Mouse (Mus musculus): ENCODE results near the gene Kcna2.

Gene Kcna2

GRCm38 (mm10) chr3:107100811-107101455, at the start of gene Kcna2:
Gene Kcna2, plus strand, starts transcription at chr3:107101146.
- DNase-seq (ENCODE audit: low spot score) = no peak

DNA sequence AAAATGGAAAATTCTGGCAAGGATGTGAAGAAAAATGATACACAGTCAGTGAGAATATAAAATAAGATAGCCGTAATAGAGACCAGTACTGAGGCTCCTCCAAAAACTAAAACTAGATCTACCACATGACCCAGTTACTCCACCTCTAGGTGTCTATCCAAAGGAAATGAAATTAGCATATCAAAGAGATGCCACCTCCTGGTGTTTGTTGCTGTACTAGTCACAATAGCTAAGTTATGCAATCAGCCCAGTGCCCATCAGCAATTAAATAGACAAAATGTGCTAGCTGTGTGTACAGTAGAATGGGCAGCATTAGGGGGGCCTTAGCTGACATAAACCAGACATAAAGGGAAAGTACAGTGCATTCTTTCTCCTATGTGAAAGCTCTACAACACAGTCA, 39.5 kb upstream of the Kcna2 start:
- no peak for DNase-seq (ENCODE audit: low spot score)

GRCm38 (mm10) chr3:107062771-107063170, 38.2 kb upstream of the Kcna2 start:
- no peak for DNase-seq (ENCODE audit: low spot score)

DNA sequence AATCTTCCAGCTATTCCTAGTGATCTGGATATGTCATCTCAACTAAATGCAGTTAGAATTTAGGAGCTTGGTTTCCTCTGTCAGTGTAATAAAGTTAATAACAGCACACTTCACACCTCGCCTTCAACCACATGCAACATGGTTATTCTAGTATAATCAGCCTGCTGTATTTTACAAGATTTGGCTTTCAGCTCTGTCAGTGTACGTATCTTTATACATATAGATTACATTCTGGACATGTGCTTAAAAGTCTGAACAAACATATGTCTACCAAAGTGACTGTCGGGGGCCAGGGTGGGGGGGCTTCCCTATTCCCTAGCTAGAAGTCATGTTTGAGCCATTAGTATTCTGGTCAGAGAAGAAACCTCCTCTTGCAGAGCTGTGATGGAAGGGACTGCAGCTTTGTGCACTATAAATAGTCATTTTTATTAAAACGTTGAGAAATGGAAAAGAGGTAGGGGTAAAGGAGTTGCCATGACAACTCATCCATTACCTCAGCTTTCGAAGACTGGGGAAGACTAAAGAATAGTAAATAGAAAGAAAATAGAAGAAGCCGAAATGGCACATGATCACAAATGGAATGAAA, 35.3 kb upstream of the Kcna2 start:
- DNase-seq (ENCODE audit: low spot score) = no peak

- no peak for DNase-seq (ENCODE audit: low spot score)
These were observed 34.6 kb upstream of the Kcna2 start for GRCm38 (mm10) chr3:107066165-107066850.

DNA sequence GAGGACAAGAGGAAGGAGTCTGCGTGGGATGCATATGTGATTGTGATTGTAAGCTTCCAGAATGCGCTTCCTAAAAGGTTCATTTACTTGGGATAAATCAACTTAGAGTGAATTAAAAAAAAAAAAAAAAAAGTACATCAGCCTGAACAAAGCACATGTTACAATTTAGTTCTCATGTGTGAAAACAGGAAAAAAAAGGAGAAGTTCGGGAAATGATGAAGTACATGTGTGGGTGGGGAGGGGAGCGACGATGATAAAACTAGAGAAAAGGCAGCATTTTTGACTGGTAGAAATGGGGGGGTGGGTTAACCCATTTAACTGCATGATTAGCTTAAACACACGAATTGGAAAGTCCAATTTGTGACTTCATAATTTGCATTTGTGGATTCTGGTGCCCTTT, 33.7 kb upstream of the Kcna2 start:
- DNase-seq (ENCODE audit: low spot score) = no peak

DNA sequence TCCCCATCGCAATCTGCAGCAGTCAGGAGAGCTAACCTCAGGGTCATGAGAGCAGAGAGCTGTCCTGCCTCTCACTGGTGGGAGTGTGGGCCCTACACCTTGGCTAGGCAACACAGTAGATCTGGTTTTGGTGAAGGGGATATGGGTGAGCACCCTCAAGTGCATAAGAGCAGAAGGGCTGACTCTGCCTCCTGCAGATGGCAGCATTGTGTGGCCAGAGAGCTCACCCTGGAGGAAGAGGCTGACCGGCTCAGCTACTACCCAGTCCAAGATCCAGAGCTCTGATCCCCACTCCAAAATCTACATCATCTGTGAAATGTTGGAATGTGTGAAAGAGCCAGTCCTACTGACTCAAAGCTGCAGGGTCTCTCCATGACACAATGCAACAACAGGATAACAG, 27.1 kb upstream of the Kcna2 start:
- DNase-seq (ENCODE audit: low spot score) = no peak

GRCm38 (mm10) chr3:107075705-107076104, 25.2 kb upstream of the Kcna2 start:
- DNase-seq (ENCODE audit: low spot score) = no peak

GRCm38 (mm10) chr3:107076658-107077057, 24.3 kb upstream of the Kcna2 start:
- no peak for DNase-seq (ENCODE audit: low spot score)

GRCm38 (mm10) chr3:107077101-107077500, 23.8 kb upstream of the Kcna2 start:
- no peak for DNase-seq (ENCODE audit: low spot score)

- no peak for DNase-seq (ENCODE audit: low spot score)
These were observed 20.1 kb upstream of the Kcna2 start for GRCm38 (mm10) chr3:107080803-107081202.

DNA sequence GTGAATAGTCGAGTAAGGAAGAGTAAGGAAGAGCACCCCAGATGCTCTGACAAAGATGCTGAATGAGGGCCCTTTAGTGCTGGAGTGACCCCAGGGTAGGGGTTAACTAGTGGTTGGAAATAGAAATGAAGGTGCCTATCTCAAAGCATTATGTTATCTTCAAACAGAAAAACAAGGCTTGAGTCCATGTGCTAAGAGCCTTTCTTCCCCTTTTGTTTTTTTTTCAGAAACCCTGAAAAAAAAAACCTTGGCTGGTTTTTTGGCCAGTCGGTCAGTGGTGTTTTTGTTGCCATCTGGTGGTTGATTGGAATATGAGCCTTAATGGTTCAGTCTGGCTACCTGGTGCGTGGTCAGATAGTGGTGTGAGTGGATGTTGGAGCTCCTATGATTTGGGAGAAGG, 19.7 kb upstream of the Kcna2 start:
- no peak for DNase-seq (ENCODE audit: low spot score)

DNA sequence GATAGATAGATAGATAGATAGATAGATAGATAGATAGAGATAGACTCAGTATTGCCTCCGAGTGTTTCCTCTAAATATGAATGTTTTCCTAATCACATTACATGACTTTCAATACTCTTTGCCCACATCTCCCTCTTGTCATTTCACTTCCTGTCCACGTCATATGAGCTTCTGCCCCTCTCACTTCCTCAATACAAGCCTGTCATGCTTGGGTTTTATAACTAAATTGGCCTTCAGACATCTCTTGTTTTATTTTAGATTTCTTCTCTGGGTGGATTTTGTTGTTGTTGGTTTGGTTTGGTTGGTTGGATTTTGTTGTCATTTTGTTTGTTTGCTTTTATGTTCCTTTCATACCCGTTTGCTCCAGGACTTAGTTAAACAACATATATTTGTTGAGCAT, 16.4 kb upstream of the Kcna2 start:
- DNase-seq (ENCODE audit: low spot score) = no peak

GRCm38 (mm10) chr3:107087410-107087809, 13.5 kb upstream of the Kcna2 start:
- DNase-seq (ENCODE audit: low spot score) = no peak

- no peak for DNase-seq (ENCODE audit: low spot score)
These were observed 12.1 kb upstream of the Kcna2 start for GRCm38 (mm10) chr3:107088820-107089219.

DNA sequence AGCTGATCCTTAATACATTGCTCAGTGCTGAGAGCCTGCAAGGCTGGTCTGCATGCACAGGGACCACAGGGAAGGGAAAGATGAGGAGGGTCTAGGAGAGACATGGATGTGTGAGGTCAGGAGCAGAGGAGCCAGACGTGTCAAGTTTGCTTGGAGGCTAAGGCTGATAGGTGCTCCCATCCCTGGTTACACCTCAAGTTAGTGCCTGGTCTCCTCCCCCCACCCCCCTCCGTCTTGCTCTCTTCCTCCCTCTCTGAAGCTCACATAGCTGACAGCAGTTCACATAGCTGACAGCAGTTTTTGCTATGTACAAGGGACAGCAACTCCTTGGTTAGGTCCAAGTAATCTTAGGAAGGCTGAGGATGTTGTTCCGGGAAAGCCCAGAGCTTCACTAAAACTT, 11.5 kb upstream of the Kcna2 start:
- DNase-seq (ENCODE audit: low spot score) = no peak

DNA sequence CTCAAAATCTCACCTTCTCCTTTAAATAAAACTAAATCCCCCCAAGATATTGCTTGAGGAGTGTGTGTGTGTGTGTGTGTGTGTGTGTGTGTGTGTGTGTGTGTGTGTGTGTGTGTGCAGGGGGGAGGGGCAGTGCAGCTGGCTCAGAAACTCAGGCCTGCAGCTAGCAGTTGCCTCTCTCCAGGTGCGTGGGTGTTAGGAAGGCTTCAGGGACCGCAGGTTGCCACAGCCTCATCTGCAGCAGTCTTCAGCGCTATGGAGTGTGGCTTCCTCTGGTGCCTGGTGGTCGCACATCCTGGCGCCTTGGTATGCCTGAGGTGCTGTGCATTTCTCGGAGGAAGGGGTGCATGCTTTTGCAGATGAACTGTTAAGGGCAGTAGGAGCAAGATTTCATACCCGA, 10.9 kb upstream of the Kcna2 start:
- no peak for DNase-seq (ENCODE audit: low spot score)

DNA sequence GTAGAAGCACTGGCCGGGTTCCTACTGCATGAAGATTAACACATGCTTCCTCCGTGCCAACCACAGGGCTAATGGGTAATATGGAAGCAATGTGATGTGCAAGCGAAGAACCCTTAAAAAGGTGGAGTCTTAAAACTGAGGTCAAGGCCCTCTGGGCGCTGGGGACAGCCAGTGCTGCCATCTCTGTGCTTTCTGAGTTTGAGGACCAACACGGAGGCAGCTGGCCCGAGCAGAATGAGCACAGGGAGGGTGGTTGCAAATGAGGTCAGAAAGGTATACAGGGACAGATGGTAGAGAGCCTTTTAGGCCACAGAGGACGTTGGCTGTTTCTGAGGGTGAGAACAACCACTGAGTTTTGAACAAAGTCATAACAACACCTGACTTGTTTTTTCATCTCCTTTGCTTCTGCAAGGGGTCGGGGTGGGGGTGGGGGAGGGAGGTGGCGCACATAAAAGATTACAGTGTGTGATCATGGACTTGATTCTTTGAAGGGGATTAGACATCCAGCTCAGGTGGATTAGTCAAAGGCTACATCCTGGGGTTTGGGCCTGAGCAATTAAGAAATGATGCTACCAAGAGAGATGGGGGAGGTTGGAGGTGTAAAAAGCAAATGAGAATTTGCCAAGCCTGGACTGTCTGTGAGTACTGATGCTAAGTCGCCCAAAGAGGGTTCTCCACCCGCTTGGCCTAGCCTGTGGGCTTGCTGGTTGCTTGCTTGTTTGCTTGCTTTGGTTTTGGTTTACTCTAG, 10.4 kb upstream of the Kcna2 start:
- DNase-seq (ENCODE audit: low spot score) = no peak

GRCm38 (mm10) chr3:107094028-107094427, 6.9 kb upstream of the Kcna2 start:
- DNase-seq (ENCODE audit: low spot score) = no peak

GRCm38 (mm10) chr3:107096269-107096731, 4.6 kb upstream of the Kcna2 start:
- no peak for DNase-seq (ENCODE audit: low spot score)

DNA sequence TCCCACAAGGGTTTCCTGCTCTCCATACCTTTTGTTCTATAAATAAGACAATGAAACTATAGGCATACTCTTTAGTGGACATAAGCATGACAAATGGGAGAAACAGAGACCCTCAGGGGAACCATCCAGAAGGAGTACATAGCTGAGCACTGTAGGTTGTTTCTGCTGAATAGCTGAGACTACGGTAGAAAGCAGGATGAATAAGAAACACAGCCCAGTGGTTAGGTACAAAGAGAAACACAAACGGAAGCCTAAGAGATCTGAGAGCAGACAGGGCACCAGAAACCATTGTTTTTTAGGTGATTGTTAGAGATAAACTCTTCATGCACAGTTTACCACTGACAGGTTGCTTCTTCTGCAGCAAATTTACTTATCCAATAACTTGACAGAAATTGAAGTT, 1.1 kb upstream of the Kcna2 start:
- no peak for DNase-seq (ENCODE audit: low spot score)

DNA sequence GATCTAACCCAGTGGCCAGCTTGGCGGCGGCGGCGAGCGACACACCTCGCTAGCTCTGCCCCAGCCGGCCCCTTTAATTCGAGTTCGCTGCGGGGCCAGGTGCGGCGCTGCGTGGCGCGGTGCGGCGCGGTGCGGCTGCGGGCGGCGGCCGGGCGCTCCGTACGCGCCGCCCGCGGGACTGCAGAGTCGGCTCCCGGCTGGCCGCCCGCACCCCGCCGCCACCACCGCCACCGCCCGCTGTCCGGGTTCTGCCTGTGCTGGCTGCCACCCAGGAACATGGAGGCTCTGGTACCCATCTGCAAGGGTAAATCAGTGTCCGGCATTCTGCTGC, 475 bp downstream of the Kcna2 start:
- no peak for DNase-seq (ENCODE audit: low spot score)

Measured in yolk sac, embryonic 10.5 days (tissue).